Mouse (Mus musculus) Patski (cell line): ENCODE measurements around the gene Grk6. TPM values are rescaled to one million over a fixed set of nuclear protein-coding genes. Genes with fewer than 3 reads are reported as not detected.

Experiments
- ATAC-seq: fragments of 100-300 bp; one replicate; pipeline ENCODE4 v1.8.0; 2021
- CTCF ChIA-PET: fragments of 350-600 bp; sonication (Branson Sonifier 250); formaldehyde crosslinking; loops from one replicate; lab custom pipeline; 2022; ENCODE audit warnings: inconsistent platforms; lab: Charles Lee
- POLR2A ChIA-PET: fragments of 350-600 bp; sonication (Branson Sonifier 250); formaldehyde crosslinking; loops from one replicate; lab custom pipeline; 2022; ENCODE audit warnings: antibody characterized with exemption, inconsistent platforms; lab: Charles Lee
- DNase-seq: peaks from one replicate; pipeline ENCODE4 v3.0.0-alpha.2; 2011; ENCODE audit warnings: low read depth, low spot score
- H3K27me3 ChIP-seq: fragments of 371-371 bp; one replicate; pipeline ENCODE4 v1.5.1; 2021
- CTCF ChIP-seq: fragments of 100-300 bp; IDR thresholded peaks from one replicate; pipeline ENCODE4 v1.5.1; 2021
- in situ Hi-C: fragments of 300-500 bp; cut with MboI; formaldehyde crosslinking; loops from 3 replicates; pipeline ENCODE4 v1.11.1; 2018; ENCODE audit warnings: low pct_unique_long_range_greater_than_20kb, mixed read lengths
- polyA plus RNA-seq: library from polyadenylated mRNA; unstranded; gene quantifications from one replicate; pipeline ENCODE4 v1.2.3, GENCODE M21; 2021

Grk6 gene
- polyA plus RNA-seq, 1 experiment from 2014 or later, result 54.6 TPM

DNA sequence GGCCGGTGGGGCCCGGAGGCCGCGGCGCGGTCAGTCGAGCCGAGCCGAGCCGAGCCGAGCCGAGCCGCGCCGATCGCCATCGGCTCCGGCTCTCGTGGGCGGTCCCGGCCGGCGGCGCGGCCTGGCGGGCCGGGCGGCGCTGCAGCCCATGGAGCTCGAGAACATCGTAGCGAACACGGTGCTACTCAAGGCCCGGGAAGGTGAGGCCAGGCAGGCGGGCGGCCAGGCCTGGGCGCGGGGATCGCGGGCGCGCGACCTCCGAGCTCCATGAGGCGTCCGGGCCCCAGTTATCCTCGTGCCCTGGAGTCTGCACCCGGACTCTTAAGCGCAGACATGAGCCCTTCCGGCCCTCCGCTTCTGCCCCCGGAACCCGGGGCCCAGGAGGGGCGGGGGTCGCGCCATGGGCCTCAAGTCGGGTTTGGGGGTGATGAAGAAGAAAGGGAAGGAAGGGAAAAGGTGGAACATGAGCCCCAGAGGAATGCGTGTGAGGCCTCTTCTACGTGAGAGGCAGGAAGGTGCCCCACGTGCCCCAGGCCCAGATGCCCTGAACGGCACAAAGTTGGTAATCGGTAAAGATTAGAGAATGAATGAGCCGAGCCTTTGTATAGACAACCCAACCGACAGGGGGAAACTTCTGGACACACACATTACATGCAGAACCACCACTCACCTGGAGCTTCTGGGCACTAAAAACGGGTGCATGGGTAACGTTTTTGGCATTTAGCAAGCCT is 654 bp downstream of the Grk6 start:
- in situ Hi-C loops, result no loop called here
- ATAC-seq (no peak), DNase-seq (no peak)
- H3K27me3 ChIP-seq, result no peaks in the 10 kb centered on the region
- no peak for TF ChIP-seq CTCF
- POLR2A ChIA-PET, result interaction anchor here (0.5 to 2.8 kb wide), 3 partner anchors 18 to 83 kb away, joined by 3 to 9 read pairs (median 4); partner anchors contain the start of gene Prr7
- CTCF ChIA-PET, result interaction anchor here (1.2 kb wide), 1 partner anchor 24 kb away, joined by 7 read pairs; no protein-coding TSS in a partner anchor

GRCm38 (mm10) chr13:55446483-55447105 is 1.7 kb downstream of the Grk6 start:
- POLR2A ChIA-PET, result interaction anchor here (1.7 to 2.8 kb wide), 2 partner anchors 17 to 19 kb away, joined by 4 to 9 read pairs; partner anchors contain the start of gene Prr7
- H3K27me3 ChIP-seq, result no peaks in the 10 kb centered on the region
- ATAC-seq, result no peak
- in situ Hi-C loops, result no loop called here
- CTCF ChIA-PET, result interaction anchor here (0.9 kb wide), 1 partner anchor 67 kb away, joined by 3 read pairs; the partner anchor contains the start of gene Pdlim7
- TF ChIP-seq CTCF, result no peak
- DNase-seq, result no peak

DNA sequence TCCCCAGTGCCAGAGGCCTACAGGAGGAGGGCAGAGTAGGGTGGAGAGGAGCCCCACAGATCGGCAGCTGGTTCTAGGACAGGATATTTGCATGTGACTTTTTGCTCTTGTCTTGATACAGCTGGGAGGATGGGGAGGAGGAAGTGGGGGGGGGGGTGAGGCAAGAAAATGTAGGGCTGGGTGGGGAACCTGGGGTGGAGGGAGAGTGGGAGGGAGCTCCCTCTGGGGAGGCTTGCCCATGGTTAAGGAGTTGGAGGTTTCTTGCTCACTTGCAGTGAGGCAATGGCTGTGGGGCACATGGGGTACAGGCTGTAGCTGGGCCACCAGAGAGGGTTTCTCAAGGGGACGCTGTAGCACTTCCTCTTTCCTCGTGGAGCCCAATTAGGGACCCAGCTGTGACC is 2.7 kb downstream of the Grk6 start:
- ChIA-PET CTCF (no interaction called here), POLR2A (interaction anchor here (0.7 kb wide), 1 partner anchor 36 kb away, joined by 3 read pairs; no protein-coding TSS in a partner anchor)
- DNase-seq, result no peak
- no peak for TF ChIP-seq CTCF
- in situ Hi-C loops, result no loop called here
- H3K27me3 ChIP-seq, result no peaks in the 10 kb centered on the region
- no peak for ATAC-seq

DNA sequence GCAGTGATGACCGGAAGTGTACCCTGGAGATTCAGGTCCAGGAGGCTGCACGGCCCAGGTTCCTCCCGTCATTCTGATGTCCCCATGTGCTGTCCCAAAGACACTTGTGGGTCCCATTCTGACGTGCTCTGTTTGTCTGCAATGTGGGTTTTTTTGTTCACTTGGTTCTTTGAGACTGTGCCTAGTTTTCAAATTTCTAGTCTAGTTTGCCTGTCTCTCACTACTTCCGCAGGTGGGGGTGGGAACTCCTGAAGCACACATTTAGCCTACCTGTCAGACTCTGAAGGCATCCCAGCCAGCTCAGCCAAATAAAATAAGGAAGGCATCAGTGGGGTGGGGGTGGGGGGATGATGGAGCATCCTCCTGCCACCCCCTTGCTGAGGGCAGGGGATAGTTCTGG is 3.3 kb downstream of the Grk6 start:
- ChIA-PET CTCF (no interaction called here), POLR2A (interaction anchor here (0.7 kb wide), 1 partner anchor 35 kb away, joined by 3 read pairs; no protein-coding TSS in a partner anchor)
- ATAC-seq (no peak), DNase-seq (no peak)
- H3K27me3 ChIP-seq, result no peaks in the 10 kb centered on the region
- in situ Hi-C loops, result no loop called here
- TF ChIP-seq CTCF, result no peak

- ChIA-PET POLR2A (no interaction called here), CTCF (no interaction called here)
- DNase-seq (no peak), ATAC-seq (no peak)
- H3K27me3 ChIP-seq, result no peaks in the 10 kb centered on the region
- TF ChIP-seq CTCF, result no peak
- in situ Hi-C loops, result no loop called here
Observed at GRCm38 (mm10) chr13:55449205-55449604, 4.3 kb downstream of the Grk6 start.

DNA sequence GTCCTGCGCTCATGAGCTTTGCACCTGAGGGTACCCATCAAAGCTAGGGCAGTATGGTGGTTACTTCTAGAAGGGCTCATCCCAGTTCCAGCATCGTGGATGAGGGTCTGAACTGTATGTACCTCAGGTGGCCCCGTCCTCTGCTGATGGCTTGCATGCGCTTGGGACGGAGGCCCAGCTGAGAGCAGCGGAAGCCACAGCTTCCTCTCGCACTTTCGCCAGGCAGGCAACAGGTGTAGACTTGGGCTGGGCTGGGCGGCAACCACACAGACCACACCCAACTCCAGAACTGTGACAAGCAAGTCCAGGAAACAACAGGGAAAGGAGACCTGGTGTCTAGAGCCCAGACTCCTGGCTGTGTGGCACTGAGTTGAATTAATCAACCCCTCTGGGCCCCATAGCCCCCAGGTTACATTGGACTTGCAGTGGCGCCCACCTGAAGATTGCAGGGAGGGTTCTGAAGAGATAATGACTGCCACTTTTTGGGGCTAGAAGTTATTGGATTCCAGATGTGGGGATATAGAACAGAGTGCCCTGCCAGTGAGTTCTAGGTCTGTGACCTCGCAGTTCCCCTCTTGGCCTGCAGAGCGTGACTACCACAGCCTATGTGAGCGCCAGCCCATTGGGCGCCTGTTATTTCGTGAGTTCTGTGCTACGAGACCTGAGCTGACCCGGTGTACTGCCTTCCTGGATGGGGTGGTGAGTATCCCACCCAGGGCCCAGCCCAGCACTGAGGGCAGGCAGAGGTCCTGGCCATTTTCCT is 5.0 kb downstream of the Grk6 start:
- ChIA-PET CTCF (no interaction called here), POLR2A (no interaction called here)
- no peak for ATAC-seq

GRCm38 (mm10) chr13:55450511-55450980 is 5.7 kb downstream of the Grk6 start:
- no peak for ATAC-seq
- DNase-seq, result no peak
- no peak for TF ChIP-seq CTCF
- CTCF ChIA-PET, result interaction anchor here (0.7 kb wide), 1 partner anchor 67 kb away, joined by 3 read pairs; no protein-coding TSS in a partner anchor
- no peaks in the 10 kb centered on the region for H3K27me3 ChIP-seq
- POLR2A ChIA-PET, result interaction anchor here (1.1 kb wide), 1 partner anchor 15 kb away, joined by 3 read pairs; no protein-coding TSS in a partner anchor
- in situ Hi-C loops, result no loop called here

More for the DNA sequence above, 5.0 kb downstream of the Grk6 start:
- in situ Hi-C loops, result no loop called here
- no peak for DNase-seq
- TF ChIP-seq CTCF, result no peak
- H3K27me3 ChIP-seq, result no peaks in the 10 kb centered on the region

DNA sequence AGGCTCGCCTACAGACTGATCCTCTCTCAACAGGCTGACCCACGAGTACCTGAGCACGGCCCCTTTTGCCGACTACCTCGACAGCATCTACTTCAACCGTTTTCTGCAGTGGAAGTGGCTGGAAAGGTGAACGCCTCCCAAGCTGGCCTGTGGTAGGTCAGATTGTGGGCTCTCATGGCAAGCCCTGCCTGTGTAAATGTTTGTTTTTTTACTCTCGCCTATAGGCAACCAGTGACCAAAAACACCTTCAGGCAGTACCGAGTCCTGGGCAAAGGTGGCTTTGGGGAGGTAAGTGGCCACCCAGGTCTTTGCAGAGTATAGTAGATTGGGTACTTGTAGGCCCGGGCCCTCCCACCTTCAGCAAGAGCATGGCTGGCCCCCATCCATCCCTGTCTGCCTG is 6.4 kb downstream of the Grk6 start:
- TF ChIP-seq CTCF, result no peak
- ChIA-PET POLR2A (interaction anchor here (1.1 kb wide), 1 partner anchor 14 kb away, joined by 3 read pairs; no protein-coding TSS in a partner anchor), CTCF (no interaction called here)
- in situ Hi-C loops, result no loop called here
- DNase-seq (no peak), ATAC-seq (no peak)
- no peaks in the 10 kb centered on the region for H3K27me3 ChIP-seq

GRCm38 (mm10) chr13:55451785-55452549 is 7.1 kb downstream of the Grk6 start:
- DNase-seq, result no peak
- no peak for TF ChIP-seq CTCF
- ChIA-PET POLR2A (no interaction called here), CTCF (no interaction called here)
- in situ Hi-C loops, result no loop called here
- H3K27me3 ChIP-seq, result no peaks in the 10 kb centered on the region
- ATAC-seq, result no peak
